Mouse (Mus musculus) left cerebral cortex, postnatal 25 days (tissue): ENCODE results near the gene Lrrc15. TPM values are rescaled to one million over a fixed set of nuclear protein-coding genes. Genes with fewer than 3 reads are reported as not detected.

Experiments
- DNase-seq, 2 experiments: peaks; one replicate each; pipeline ENCODE4 v3.0.0; 2022; ENCODE audit warnings: low spot score in 2 of 2, mixed read lengths in 1 of 2
- intact Hi-C: fragments of 180-260 bp; cut with DNase I; formaldehyde crosslinking; loops from one replicate; pipeline ENCODE4 v1.15.1; 2025
- total RNA-seq, 2 experiments: library from RNA; stranded (reverse); gene quantifications; 2 replicates each; pipeline ENCODE4 v1.2.3; 2021

Lrrc15 gene
- total RNA-seq, 2 experiments from 2014 or later: not detected

DNA sequence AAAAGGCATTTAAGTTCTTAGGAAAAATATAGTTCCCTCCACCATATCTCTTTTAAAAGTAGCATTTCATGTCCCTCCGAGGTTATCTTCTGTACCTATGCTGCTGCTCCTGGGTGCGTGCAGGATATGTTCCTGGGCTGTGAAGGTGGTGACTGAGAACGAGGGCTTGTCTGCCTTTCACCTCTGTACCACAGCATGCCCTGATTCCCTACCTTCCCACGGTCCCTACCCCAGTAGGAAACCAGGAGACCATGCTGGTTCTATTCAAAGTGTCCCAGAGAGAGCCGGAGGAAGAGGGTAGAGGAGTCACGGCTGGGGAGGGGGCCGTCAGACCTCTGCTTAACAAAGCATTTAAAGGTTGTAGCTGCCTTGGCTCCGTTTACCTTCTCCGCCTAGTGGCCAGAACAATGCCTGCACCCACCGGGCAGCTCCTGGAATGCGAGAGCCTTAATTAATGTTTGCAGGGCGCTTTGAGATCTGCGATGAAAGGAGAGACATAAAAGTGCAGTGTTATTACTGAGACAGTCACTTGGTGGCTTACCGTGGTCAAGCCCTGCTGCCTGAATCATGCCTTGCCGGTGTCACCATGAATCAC is 784 bp upstream of the Lrrc15 start:
- no peak for DNase-seq
- intact Hi-C loops: no loop called here

DNA sequence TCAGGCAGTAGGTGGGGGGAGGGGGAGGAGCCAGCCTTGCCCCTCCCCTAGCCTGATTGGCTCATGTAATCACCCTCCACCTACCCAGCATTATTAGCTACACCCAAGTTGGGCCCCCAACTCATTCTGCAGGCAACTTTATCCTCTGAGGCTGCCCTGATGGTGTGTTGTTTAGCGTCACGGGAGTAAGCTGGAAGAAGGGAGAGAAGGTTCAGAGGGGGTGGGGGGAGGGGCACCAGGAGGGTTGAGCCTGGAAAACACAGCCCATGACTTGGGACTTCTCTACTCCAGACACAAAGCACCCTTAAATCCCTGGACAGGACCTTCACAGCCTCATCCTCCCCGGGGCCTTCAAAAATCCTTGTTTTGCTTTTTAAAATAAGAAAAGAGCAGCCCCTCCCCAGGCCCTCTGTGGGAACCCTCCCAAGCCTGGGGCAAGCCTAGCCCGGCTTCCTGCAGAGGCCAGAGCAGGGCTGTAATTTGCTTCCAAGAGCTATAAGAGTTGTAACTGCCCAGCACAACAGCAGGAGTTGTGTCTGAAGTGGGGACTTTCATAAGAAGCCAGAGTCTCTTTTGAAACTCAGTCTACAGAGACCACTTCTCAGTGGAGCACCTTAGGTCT is 2.3 kb downstream of the Lrrc15 start:
- intact Hi-C loops: no loop called here

DNA sequence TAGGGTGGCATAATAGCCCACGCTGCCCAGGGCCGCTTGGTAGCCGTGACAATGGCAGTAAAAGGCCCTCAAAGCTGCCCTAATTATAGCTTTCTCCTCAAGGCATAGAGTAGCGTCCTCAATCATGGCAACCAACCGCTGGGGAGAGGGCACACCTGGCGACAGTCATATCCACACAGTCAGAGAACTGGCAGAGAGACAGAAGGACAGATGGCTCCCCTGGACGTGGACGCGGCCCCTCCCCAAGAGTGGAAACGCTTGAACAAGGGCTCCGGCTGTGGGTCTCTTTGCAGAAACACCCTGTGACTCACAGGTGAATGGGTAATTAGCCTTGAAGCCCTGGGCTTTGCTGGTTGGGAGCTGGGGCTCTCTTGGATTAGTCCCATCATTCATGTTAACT is 4.7 kb downstream of the Lrrc15 start:
- DNase-seq: no peak
- intact Hi-C loops: no loop called here

More for the DNA sequence above, 2.3 kb downstream of the Lrrc15 start:
- DNase-seq: no peak

DNA sequence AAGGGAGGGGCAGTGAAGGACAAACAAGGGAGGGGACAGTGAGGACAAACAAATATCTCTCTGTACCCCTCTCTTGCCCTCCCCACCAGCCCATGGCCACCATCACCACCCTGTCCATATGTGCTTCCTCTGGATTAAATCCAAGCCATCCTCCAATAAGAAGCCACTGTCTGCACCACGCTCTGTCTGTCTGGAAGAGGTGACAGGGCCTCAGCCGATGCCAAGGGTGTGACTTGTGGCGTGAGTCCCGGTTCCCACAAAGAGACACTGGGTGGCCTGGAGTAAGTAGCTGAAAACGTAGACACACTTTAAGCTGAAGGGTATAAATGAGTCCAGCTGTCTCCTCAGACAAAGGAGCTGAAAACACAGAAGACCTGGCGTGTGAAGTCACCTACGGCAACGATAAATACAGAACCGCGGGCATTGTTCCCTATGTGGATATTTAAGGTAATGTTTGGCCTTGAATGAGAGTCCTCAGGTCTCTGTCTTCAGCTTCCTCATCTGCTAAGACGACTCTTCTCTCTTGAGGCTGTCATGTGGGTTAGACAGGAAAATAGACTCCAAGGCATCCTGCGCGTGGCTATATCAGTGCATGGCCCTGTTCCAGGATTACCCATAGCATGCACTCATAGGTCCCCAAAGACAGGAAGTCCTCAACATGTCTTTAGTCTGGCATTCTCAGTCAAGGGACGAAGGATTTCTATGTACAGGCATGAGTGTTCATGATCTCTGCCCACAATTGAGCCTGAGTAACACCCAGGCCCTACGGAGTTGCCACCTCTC is 7.3 kb downstream of the Lrrc15 start:
- DNase-seq: no peak
- intact Hi-C loops: no loop called here

DNA sequence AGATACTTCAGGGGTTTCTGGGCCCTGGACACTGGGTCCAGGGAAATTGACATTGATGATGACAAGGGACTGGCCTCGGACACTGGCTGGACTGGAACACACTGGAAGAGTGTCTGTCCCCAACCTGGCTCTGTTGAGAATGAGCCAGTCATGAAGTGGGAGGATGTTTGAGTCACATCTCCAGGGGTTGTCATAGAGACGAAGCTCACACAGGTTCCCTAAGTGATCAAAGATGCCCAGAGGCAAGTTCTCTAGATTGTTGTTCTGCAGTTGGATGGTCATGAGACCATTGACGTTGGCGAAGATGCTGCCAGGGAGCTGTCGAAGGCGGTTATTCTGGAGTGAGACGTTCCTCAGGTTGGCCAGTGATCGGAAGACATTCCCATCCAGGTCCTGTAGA is 10.0 kb downstream of the Lrrc15 start:
- DNase-seq: peak in 1 of 2 experiments; percentile 42
- intact Hi-C loops: no loop called here

DNA sequence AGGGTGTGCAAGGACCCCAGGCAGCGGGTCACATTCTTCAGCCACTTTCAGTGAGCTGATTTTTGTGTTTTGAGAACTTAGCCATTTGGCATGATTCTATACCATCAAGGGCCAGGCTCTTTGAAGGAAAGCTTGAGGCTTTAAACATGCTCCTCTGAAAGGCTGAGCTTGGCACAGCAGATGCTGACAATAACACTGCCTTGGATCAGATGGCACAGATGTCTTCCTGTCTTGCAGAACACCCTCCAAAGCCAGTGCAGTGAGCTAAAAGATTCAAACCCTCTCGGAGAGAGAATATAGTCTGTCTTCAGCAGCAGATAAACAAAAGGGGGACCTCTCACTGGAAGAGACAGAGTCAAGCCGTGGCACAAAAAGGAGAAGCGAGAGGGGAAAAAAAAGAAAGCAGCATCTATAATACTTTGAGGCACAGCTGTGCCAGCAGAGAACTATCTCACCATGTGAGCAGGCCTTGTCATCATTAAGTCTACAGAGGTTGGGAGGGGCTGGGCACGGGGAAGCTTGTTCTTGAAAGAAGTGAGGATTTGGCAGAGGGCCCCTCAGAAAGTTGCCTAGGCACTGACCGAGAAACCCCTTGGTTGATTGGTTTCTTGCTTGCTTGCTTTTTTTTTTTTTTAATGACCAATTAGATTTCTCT is 11.0 kb downstream of the Lrrc15 start:
- DNase-seq: peak; percentile 30 to 46
- intact Hi-C loops: no loop called here

DNA sequence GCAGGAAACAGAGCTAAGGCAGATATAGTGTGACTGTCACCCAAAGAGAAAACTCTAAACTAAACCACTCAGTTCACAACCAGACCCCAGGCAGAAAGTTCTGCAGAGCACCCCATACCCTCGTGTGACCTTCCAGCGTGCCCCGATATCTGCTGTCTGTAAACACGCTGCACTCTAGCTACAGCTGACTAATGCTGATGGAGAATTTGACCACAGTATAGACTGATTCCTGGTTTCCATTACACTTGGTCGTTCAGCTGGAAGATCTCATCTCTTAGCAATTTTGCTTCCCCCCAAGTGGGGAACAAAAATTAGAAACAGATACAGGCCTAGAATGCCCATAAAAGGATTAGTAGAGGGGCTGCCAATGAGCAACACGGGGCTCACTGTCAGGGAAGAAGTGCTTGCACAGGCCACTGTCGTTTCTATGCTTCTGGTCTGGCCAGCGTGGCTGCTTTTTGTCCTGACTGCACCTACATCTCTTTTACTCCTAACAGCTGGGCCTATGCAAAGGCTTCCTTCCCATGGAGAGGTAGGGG is 11.8 kb downstream of the Lrrc15 start:
- no peak for DNase-seq
- intact Hi-C loops: no loop called here

DNA sequence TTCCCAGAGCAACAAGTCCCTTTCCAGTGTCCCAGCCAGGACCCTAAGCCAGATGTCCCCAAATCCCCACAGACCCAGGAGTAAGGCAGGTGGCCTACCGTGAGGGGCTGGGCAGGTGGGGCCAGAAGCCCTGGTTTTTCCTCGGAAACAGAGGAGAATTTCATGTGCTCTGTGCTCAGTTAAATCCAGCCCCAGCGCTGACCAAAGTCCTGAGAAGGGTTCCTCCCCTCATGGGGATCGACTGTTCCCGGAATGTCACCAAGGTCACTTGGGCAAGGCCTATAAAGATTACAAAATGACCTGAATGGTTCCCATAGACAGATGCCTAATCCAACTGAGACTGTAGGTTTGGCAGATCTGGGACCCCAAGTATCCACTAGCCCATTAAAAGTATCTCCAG is 15.7 kb downstream of the Lrrc15 start, which contains the start of gene Cpn2:
Cpn2 (minus strand) TSS at position 141 of the 400 bp plus-strand sequence.
- intact Hi-C loops: no loop called here
- DNase-seq: no peak

DNA sequence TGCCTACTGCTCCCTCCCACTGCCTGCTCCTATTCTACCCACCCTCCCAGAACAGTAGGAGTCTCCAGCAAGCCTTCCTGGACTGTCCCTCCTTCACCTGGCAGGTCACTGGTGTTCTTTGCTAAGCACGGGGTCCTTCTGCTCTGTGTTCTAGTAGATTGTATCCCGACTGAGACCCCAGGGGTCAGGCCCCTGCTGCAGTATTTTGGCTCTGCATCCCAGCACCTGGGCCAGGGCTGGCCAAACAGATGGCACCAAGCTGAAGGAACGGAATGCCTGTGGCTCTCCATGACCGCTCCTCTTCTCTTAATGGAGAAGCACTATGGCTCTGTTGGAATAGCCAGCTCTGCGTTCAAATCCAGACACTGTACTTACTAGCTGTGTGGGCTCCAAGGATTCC is 16.5 kb downstream of the Lrrc15 start:
- intact Hi-C loops: no loop called here

DNA sequence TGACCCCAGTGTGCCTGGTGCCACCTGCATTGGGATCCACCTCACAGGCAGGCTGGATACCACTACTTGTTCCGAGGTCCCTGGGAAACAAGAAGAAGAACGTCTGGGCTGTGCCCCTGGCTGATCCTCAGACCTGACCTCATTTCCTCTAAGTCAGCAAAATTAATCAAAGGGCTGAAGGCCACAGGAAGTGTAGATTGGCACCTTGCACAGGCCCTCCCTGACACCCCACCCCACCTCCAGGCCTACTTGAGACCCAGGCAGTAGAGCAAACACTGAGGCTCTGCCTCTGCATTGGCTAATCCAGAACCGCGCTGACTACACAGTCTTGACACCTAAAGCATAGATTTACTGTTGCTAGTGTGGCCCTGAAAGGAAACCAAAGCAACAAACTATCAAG is 17.4 kb downstream of the Lrrc15 start:
- DNase-seq: no peak
- intact Hi-C loops: no loop called here

More for the DNA sequence above, 16.5 kb downstream of the Lrrc15 start:
- DNase-seq: no peak

DNA sequence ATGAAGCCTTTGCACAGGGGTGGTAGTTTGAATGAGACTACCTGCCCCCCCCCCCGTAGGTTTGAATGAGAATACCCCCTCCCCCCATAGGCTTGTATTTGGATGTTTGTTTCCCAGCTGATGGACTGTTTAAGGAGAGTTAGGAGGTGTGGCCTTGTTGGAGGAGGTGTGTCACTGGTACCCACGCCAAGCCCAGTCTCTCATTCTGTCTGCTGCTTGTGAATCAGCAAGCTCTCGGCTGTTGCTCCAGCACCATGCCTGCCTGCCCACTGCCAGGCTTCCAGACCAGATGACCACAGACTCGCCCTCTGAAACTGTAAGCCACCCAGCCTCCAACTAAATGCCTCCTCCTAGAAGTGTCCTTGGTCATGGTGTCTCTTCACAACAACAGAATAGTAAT is 19.9 kb downstream of the Lrrc15 start:
- DNase-seq: no peak
- intact Hi-C loops: no loop called here

DNA sequence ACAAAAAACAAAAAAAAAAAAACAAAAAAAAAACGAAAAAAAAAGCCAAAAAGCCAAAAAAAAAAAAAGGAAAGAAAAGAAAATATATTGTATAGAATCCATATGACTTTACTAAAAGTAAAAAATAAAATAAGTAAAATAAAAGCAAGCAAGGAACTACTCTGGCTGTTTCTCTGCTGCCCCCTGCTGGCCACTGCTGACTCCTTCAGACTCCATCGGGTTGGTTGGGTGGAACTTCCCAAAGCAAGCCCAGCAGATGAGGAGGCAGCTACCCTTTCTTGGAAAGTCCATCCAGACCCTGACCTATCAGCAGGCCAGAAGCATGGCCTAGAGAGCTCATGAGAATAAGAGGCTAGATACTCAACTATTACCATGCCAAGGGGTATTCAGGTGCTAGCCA is 20.4 kb downstream of the Lrrc15 start:
- intact Hi-C loops: no loop called here
- peak; percentile 61 to 73 for DNase-seq

DNA sequence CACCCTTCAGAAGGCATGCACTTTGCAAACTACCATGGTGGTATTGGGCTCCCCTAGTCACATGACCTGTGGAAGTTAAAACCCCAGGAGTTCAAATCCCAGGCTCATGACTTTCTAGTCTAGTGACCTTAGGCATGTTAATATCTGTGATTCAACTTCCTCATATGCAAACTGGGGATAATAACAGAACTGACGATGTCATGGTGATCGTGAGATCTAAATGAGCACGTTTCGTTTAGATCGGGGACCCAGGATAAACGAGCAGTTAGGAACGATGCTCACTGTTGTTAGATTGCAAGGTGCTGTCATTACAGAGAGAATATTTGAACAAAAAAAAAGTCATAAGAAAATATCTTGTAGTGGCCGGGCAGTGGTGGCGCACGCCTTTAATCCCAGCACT is 20.9 kb downstream of the Lrrc15 start:
- intact Hi-C loops: no loop called here
- no peak for DNase-seq

DNA sequence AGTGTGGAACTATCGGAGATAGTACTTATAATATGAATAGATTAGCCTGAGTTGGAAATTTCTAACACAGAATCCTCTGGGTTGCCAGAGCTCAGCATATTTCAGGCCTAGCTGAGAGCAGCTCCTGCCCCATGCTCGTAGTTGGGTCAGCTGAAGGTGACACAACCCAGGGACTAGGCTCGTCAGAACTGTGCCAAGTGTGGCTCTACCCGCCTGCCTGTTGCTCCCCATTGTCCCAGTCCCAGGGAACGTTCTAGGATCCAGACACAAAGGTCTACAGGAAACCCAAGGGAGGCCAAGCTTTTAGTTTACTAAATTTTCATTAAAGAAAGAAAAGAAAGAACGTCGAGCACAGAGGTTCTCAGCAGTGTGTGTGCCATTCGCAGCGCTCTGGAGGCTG is 21.7 kb downstream of the Lrrc15 start:
- intact Hi-C loops: no loop called here
- no peak for DNase-seq

DNA sequence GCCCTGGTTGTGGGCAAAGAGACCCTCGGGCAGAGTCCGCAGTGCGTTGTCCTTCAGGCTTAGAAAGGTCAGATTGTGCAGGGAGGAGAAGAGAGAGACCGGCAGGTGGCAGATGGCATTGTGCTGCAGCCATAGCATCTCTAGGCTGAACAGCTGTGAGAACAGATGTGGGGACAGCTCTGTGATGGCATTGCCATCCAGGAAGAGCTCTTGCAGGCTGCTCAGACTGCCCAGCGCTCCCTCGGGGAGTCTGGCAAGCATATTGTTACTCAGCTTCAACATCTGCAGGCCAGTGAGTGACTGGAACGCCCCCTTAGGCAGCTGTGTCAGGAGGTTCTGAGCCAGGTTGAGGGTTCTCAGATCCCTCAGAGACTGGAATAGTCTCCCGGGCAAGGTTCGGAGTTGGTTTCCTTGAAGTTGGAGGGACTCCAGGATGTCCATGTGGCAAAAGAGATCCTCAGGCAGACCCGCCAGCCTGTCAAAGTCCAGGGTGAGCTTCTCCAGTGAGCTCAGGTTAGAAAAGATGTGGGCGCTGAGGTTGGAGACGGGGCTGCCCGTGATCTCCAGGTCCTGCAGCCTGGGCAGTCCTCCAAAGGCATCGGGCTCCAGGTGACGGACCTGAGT is 22.9 kb downstream of the Lrrc15 start:
- DNase-seq: no peak

DNA sequence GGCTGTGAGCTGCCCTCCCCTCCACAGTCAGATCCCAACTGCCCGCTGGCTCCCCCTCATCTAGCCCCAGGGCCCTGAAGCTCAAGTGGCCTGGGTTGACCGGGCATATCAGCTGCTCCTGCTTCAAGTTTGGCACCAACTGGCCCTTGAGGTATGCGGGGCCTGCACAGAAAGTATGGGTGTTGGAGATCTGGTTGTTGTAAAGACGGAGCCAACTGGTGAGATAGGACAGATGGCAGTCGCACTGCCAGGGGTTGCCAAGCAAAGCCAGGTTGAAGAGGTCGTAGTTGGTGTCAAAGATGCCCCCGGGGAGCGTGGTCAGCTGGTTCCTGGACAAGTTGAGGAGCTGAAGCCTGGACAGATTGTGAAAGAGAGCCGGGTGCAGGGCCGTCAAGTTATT is 23.6 kb downstream of the Lrrc15 start:
- intact Hi-C loops: no loop called here
- no peak for DNase-seq

More for the DNA sequence above, 22.9 kb downstream of the Lrrc15 start:
- intact Hi-C loops: no loop called here

DNA sequence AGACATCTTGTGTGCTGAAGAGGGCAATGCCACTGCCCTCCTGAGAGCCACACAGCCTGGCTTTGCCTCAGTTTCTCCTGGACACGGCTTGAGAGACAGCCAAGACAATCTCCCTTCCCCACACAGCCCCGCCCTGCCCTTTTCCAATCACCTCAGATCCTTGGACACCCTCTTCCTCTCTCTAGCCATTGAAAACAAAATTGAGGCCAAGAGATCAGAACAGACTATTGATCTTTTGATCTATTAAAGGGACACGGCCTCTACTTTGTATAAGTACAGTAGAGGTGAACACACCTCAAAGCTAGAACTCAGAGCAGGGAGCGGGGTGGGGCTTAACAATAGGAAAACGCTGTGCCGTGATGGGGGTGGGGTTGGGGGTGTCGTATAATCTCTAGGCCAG is 24.6 kb downstream of the Lrrc15 start:
- intact Hi-C loops: no loop called here
- no peak for DNase-seq

DNA sequence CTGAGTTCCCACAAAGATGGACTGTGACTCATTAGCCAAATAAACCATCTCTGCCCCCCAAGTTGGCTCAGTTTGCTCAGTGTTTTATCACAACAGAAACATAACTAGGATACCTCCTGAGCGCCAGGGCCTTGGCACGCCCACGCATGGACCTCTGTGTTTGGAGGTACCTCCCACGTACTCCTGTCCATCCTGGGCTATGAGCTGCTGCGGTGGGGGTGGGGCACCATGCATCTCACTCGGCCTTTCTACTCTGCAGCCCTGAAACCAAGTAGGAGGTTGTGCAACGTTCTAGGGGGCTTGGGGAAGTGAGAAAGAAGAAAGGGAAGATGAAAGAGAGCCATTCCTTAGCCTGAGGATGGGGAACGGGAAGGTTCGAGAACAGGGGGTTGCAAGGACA is 25.3 kb downstream of the Lrrc15 start:
- intact Hi-C loops: no loop called here
- no peak for DNase-seq

DNA sequence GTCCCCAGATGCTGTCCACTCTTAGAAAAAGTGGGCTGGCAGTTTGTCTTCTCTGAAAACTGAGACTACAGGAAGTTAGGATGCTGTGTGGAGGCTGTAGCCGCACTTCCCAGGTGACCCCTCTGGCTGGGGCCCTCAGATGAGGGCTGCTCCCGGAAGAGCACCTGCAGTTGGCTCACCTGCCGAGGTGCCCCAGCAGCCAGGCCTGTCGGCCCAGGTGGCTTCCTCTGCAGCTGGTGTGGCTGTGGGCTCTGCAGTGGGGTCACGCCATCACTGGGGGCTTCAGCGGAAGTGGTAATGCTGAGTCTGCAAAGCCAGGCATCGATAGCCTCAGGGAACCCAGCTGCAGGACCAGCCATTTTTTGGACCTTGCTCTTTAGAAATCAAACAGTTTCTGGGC is 28.0 kb downstream of the Lrrc15 start:
- intact Hi-C loops: no loop called here

DNA sequence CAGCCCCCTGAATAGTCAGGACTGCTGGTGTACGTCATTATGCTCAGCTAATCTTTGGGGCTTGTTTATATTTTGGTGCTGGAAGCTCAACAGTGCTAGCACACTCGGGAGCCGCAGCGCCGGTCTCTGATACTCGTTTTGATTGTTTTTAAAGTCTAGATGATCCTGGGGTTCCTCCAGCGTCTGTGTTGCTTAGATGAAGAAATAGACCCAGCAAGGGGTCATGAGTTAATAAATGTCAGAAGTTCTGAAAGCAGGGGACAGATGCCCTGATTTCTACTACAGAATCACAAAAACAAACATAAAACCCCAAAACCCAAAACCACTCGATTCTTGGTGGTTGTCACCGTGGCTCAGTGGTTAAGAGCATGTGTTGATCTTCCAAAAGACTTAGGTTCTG is 29.2 kb downstream of the Lrrc15 start:
- no peak for DNase-seq
- intact Hi-C loops: loop anchor here (2.0 to 5.0 kb wide), 2 partner anchors 57 to 248 kb away; partner anchors contain the start of gene Gp5

More for the DNA sequence above, 28.0 kb downstream of the Lrrc15 start:
- DNase-seq: no peak
